Mouse (Mus musculus): ENCODE measurements around the gene Kbtbd12. TPM values are rescaled to one million over a fixed set of nuclear protein-coding genes. Genes with fewer than 3 reads are reported as not detected.
A peak's percentile ranks its signal among the peaks of the same experiment; 100 is the strongest.

The Kbtbd12 gene
- total RNA-seq, 2 experiments from 2014 or later = 42.3 to 44.3 TPM

DNA sequence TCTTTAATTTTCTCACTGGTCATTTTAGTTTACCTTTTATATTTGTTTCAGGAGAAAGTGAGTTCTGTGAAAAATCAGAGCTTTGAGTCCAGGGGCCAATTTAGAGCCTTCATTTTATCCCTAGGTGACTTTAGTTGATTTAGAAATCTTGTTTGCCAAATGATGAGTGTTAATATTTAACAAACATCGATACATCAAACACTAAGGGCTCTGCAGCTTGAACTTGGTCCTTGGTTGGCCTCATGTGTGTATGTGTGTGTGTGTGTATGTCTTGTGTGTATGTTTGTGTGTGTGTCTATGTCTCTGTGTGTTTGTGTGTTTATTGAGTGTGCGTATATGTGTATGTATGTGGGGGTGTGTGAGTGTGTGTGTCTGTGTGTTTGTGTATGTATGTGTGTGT, 7.9 kb downstream of the Kbtbd12 start:
- intact Hi-C loops (cut with DNase I; ENCODE audit: low total_unique reads) = no loop called here
- DNase-seq = no peak

DNA sequence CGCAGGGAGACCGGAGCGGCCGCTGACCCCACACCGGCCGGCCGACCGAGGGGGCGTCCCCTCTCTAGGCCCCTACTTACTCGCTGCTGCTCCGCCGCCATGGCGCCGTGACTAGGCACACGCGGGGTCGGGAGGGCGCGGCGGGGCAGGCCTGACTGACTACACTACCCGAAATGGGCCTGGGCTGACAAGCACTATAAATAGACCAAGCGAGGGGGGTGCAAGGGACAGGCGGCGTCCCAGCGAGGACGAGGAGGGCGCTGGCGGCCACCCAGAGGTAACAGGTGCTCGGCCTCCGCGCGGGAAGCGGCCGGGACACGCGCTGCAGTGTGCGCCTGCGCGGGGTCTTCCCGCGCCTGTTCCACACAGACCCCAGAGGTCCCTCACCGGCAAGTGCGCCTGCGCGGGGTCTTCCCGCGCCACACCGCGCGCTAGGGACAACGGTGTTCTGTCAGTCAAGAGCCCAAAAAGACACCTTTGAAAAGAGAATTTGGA, 10.4 kb downstream of the Kbtbd12 start:
- peak; percentile 84 for DNase-seq
- intact Hi-C loops (cut with DNase I; ENCODE audit: low total_unique reads) = no loop called here

DNA sequence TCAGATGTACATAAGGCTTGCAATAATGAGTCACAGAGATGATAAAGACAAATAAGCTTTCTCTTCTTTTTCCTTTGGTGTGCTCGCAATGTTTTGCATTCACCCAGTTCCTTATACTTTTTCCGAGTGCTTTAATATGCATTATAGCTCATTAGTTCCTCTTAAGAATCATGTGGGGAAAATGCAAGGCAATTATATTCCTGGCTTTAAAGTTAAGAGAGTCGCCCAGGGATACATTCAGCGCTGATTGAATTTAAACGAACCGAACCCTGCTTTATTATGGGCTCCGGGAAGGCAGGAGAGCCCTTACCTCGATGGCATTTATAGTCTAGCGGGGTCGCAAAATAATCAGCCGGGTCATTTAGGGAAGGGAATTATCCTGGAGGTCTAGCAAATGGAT, 10.8 kb downstream of the Kbtbd12 start:
- intact Hi-C loops (cut with DNase I; ENCODE audit: low total_unique reads) = no loop called here
- DNase-seq = no peak

DNA sequence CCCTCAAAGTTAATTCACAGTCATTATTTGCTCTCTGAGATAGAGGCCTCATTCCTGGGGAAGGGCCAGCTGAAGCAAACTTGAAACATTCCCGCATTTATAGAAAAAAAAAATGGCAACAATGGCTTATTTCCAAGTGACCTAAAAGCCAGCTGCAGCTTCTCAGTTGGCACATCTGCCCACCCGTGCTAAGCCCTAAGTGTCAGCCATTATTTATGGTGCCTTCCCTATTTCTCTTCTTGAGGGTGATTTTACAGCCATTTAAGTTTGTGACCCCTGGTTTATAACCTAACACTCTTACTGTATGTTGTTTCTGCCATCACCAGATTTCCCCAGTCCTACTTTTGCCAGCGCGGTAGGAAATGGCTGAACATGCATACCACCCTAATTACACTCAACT, 11.3 kb downstream of the Kbtbd12 start:
- intact Hi-C loops (cut with DNase I; ENCODE audit: low total_unique reads) = no loop called here
- no peak for DNase-seq

DNA sequence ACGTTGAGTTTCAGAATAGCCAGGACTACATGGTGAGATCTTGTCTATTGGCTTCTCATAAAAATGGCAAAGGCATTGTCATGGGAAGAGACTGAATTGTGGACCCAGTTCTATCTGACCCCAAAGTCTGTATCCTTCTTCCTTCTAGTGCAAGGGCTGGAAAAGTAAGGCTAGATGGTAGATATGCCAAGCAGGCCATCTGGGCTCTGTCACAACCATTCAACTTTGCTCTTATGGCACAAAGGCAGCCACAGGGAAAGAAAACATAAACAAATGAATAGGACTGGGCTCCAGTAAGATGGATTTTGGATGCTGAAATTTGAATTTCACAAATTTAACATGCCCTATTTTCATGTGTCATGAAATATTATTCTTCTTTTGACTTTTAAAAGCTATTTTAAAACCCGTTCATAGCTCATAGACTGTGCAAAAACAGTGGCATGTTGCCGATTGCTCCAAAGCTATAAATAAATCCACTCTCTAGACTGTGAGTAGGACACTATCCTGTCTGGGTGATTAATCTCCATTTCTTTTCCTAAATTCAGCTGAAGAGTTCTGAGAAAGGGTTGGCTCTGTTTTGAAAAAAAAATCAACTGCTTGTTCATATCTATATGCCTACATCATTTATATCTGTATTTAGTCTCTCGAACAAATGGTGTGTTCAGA, 15.8 kb downstream of the Kbtbd12 start:
- DNase-seq = no peak
- intact Hi-C loops (cut with DNase I; ENCODE audit: low total_unique reads) = no loop called here

DNA sequence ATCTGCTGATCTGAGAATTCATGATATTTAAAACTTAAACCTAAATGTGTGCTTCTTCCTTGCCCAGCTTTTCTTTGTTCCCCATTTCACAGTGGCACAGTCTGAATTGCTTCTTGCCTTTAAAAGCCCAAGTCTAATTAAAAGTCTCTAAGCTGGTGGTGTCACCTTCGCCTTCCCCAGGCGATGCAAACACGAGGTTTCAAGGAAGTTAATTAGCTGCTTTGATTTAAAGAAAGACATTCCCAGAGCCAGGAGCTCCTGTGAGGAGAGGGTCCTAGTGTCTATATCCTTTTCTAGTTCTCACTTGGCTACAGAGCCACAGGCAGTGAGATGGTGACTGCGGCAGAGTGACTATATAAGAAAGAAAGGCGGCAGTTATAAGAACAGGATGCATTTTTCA, 18.2 kb downstream of the Kbtbd12 start:
- DNase-seq = no peak
- intact Hi-C loops (cut with DNase I; ENCODE audit: low total_unique reads) = no loop called here

DNA sequence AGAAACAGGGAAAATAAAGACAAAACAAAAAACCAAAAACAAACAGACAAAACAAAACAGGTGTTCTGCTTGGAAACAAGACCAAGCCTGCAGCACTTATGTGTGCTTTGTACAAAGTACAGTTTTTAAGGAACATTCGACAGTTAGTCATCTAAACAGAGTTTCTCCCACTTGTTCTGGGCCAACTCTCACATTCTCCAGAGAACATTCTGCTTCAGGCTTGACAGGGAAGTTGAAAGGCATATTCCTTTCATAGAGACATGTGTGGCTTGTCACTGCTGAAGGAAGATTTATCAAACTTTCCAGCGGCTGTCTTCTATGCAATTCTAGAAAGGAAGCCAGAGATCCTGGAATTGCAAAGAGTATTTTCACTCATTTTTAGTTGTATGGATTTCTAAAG, 22.4 kb downstream of the Kbtbd12 start:
- intact Hi-C loops (cut with DNase I; ENCODE audit: low total_unique reads) = no loop called here
- no peak for DNase-seq

DNA sequence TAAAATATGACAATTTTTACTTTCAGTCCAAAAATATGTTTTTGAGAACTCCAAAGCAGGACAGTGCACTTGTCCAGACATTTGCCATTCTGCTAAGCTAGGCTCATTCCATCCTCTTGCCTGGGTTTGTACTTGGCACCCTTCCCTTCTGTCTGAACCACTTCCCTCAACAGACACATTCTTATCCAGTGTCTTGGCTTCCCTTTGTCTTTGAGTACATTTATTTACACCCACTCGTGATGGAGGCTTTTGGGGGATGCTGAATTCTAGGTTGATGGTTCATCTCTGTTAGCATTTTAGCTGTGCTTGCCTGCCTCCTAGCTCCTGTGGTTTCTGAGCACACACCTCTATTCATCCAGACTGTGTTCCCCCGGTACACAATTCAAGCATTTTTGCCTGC, 31.3 kb downstream of the Kbtbd12 start:
- intact Hi-C loops (cut with DNase I; ENCODE audit: low total_unique reads) = no loop called here
- DNase-seq = no peak

DNA sequence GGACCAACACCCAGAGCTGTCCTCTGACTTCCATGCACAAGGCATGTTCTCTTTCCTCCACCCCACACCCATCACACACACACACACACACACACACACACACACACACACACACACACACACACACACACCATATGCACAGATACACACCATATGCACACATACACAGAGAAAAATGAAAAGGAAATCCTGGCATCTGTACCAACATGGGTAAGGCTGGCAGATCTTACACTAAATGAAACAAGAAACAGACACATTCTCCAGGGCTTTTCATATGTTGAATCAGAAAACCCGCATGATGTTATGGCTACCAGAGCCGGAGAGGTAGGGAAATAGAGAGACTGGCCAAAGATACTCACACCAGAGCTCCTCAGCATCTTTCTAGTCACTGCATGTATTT, 32.0 kb downstream of the Kbtbd12 start:
- DNase-seq = no peak
- intact Hi-C loops (cut with DNase I; ENCODE audit: low total_unique reads) = no loop called here

DNA sequence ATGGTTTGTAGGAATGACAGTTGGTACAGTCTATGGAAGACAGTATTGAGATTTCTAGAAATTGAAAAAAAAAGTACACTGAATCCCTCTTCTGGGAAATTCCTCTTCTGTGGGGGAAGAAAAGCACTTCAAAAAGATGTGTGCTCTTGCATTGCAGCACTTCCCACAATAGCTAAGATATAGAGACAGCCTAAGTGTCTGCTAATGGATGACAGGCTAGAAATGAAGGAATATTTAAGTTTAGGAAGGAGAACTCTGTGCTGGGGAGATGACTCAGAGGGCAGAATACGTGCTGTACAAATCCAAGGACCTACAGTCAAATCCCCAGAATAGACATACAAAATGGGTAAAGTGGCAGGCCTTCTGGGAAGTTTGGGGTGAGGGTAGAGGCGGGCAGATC, 32.5 kb downstream of the Kbtbd12 start:
- DNase-seq = no peak
- intact Hi-C loops (cut with DNase I; ENCODE audit: low total_unique reads) = no loop called here

DNA sequence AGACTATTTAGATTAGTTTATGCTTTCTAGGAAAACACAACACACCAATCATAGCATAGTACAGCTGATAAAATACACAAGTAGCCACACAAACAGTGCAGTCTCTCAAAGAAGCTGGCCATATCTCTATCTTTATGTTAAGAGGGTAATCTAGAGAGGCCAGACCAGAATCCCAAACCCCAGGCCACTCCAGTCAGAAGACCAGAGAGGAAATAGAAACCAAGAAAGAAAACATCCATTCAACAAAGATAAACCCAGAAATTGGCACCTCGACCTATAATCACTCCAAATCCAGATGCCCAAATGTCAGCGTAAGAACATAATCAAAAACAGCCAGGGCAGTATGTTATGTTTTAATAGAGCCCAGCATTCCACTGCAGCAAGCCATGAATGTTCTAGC, 41.6 kb downstream of the Kbtbd12 start:
- DNase-seq = no peak
- intact Hi-C loops (cut with DNase I; ENCODE audit: low total_unique reads) = no loop called here

DNA sequence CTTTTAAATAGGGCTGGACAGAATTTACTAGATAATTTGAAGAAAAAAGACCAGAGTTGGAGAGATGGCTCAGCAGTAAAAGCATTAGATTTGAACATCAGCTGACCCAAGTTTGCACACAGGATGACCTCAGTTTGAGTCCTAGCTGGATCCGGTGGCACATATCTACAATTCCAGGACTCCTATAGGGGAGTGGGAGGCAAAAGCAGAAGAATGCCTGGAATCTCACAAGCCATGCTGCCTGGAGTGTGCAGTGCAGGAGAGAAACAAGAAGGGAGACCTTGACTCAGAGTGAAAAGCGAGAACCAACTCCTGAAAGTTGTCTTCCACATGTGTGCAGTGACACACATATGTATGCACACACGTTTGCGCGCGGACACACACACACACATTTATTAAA, 45.4 kb downstream of the Kbtbd12 start:
- intact Hi-C loops (cut with DNase I; ENCODE audit: low total_unique reads) = no loop called here
- DNase-seq = no peak

DNA sequence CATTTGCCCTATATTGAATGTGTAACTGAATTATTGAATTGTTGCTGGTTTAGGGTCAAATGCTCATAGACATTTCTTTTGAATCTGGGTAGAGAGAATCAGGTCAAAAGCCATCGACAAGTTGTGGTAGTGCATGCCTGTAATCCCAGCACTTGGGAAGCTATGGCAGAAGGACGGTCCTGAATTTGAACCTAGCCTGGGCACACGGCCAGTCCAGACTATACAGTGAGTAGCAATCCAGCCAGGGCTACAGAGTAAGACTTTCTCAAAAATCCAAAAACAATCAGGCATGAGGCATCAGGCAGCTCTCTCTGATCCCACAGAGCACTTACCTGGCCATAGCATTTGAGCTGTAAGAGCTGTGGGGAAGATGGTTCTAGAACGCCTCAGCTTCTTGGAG, 47.5 kb downstream of the Kbtbd12 start:
- intact Hi-C loops (cut with DNase I; ENCODE audit: low total_unique reads) = loop anchor here (1.0 kb wide), 1 partner anchor 236 kb away; no protein-coding TSS in a partner anchor
- DNase-seq = no peak

DNA sequence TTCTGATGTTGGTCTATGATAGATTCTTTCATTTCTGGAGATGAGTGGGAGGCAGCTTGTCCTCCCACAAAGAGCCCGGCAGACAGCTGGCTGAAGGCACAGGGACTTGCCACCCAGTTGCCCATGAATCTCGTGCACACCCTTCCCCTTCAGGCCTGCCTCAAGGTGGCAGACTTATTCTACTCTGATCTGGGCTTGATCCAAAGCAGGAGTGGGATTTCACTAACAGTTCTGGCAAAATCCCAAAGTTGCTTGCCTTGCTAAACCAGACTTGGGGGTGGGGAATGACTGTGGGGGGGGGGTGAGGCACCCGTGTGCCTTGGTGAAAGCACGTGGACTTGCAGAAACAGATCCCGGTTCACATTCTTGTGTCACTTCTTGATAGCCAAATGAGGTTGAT, 48.2 kb downstream of the Kbtbd12 start:
- intact Hi-C loops (cut with DNase I; ENCODE audit: low total_unique reads) = no loop called here
- no peak for DNase-seq

DNA sequence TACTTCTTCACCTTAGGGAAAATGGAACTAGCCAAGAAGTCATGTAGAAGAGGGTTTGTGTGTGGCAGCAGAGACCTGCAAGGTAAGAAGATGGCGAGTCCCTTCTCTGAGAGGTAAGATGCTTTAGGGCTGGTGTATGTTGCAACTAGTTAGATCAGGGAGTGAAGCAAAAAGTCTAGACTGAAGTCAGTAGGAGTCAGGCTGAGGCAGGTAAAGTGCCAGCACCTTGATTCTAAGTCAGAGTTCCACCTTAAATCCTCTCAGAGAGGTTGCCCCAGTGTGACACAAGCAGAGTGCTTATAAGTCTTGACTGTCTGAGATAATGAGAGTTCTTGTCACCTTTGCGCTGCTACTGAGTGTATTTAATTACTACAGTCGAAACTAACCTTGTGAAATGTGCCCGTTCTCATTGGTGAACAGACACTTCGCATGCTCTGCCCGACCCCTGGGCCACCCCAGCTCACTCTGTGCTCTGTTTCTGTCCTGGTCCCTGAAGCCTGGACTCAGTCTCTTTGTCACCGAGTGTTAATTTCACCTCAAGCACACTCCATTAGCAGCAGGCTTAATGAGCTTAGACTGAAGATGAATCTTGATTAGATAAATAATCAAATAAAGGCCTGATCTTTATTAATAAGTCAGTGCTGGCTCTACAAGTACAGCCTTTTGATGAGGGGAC, 49.0 kb downstream of the Kbtbd12 start:
- intact Hi-C loops (cut with DNase I; ENCODE audit: low total_unique reads) = no loop called here
- DNase-seq = no peak

DNA sequence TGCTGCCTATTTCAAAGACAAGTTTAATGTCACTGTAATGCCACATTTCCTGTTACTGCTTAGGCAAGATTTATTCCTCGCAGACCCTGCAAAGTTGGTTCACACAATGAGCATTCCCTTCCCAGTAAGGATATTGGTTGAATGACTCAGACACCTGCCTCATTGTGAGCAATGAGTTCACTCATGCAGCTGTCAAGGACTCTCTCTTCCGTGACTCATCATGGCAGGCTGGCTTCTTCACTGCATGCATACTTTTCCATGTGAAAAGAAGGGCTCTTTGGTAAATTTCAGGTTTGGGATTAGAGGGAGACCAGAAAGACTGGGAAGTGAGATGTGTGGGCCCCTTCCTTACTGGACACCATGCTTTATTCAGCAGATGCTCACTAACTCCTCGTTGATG, 50.7 kb downstream of the Kbtbd12 start:
- intact Hi-C loops (cut with DNase I; ENCODE audit: low total_unique reads) = no loop called here
- DNase-seq = no peak

DNA sequence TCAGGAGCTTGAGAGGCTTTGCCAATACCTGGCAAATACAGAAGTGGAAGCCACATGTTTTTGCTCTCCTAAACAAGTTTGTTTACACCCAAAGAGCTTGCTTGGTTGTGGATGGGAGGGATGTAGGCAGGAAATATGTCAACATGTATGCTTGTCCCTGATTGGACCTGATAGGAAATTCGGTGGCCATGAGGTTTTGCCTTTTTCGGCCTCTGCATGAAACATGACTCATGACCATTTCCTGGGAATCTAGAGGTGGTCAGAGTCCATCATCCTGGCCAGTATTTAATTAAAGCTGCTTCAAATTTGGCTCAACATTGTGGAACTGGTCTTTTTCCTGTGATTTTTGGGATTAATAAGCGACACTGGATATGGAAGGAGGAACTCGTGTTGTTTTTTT, 53.8 kb downstream of the Kbtbd12 start:
- intact Hi-C loops (cut with DNase I; ENCODE audit: low total_unique reads) = no loop called here
- no peak for DNase-seq

DNA sequence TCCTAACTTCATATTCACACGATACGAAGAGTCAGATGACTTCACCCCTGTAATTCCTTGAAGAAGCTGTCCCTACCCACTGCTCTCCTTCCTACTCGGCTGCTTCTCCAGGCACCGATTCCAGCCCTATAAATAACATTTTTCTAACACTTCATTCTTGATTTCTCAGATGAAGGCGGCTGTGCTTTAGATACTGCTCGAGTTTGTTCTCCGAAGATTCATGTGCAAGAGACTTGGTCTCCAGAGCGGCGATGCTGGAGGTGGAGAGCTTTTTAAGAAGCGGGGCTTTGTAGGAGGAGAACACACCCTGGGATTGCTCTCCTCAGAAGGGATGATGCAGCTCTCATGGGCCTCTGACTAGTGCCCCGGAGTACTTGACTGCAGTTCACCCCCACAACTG, 61.3 kb downstream of the Kbtbd12 start:
- intact Hi-C loops (cut with DNase I; ENCODE audit: low total_unique reads) = no loop called here
- DNase-seq = no peak

DNA sequence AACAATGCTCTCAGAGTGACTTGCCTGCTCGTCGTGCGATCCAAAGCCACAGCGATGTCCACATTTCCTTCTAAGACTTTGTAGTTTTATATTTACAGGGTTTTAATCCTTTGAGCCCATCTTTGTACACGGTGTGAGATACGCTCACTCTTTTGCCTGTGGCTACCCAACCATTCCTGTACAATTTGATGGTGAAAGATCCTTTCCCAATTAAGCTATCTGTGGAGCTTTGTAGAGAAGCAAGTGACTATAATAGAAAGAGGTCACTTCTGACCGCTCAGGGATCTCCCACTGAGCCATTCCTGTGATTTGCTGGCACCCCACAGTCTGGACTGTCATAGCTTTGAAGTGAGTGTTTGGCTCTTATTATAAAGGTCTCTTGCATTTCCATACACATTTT, 71.1 kb downstream of the Kbtbd12 start:
- DNase-seq = no peak
- intact Hi-C loops (cut with DNase I; ENCODE audit: low total_unique reads) = no loop called here

DNA sequence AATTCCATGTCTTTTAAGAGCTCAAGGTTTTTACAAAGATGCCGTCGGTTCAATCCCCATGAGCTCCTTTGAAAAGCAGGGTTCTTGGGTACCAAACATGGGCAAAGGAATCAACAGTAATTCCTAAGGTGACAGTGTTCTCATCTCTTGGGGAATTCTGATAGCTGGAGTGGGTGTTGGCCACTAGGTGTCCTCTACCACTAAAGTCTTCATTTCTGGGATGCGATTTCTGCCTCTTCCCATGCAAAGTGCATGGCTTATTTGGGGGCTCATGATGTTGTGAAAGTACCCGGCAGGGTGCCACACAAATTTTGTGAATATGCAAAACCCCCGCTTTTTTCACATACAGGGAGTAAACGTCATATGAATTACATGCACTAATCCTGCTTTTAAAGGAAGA, 72.7 kb downstream of the Kbtbd12 start:
- intact Hi-C loops (cut with DNase I; ENCODE audit: low total_unique reads) = no loop called here
- DNase-seq = no peak

DNA sequence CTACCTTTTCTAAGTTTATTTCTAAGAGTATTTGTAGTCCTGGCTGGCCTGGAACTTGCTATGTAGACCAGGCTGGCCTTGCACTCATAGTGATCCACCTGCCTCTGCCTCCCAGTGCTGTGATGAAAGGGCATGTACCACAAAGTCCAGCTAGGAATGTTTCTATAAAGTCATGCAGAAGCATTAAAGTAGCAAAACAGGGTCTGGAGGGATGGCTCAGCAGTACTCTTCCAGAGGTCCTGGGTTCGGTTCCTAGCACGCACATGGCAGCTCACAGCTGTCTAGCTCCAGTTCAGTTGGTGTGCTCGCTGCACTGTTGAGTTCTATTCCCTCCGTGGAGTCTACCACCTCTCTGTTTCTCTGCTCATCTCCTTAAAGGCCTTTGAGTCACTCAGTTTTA, 77.6 kb downstream of the Kbtbd12 start:
- DNase-seq = no peak
- intact Hi-C loops (cut with DNase I; ENCODE audit: low total_unique reads) = no loop called here

DNA sequence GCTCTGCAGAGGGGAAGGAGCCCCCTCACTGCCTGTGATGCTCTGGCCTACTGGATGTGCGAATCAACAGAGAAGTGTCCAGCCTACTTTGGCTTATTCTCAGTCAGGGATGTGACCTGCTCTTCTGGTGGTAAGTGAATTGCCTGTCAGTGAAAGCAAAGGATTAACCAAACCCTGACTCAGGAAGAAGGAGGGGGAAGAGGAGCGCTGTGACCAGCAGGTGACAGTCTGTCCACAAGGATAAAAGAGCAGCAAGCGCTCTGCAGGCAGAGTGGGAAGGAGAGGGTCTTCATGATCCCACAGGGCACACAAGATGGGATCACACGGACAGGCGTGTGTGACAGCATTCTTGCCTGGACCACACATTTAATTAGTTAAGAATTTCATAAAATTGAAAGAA, 78.1 kb downstream of the Kbtbd12 start:
- intact Hi-C loops (cut with DNase I; ENCODE audit: low total_unique reads) = no loop called here
- no peak for DNase-seq
